Mouse (Mus musculus) ES-Bruce4 (cell line): ENCODE measurements around the gene Dnhd1.

Source experiments
- CTCF ChIP-seq: IDR thresholded peaks from one replicate; pipeline ENCODE4 v1.8.1; 2011; ENCODE audit warnings: low read depth, low read length
- EP300 ChIP-seq: IDR thresholded peaks from 2 replicates; pipeline ENCODE4 v1.6.1; 2011; ENCODE audit warnings: low read depth, low read length; ENCODE audit not compliant: insufficient read depth
- POLR2A ChIP-seq: IDR thresholded peaks from one replicate; pipeline ENCODE4 v1.8.1; 2011; ENCODE audit warnings: low read length; ENCODE audit not compliant: insufficient read depth

- TF ChIP-seq CTCF (no peak), POLR2A (no peak), EP300 (no peak)
Observed at GRCm38 (mm10) chr7:105616561-105616960, 34.1 kb upstream of the Dnhd1 start.
